Mouse (Mus musculus) small intestine, adult 2 months (tissue): ENCODE data around the gene Dido1. TPM values are rescaled to one million over a fixed set of nuclear protein-coding genes. Genes with fewer than 3 reads are reported as not detected.
"Not testable (repeated sequence)": the region's sequence is repeated elsewhere in the genome, so short reads cannot be mapped to it uniquely, and the experiment has no call there.

Experiments used
- H3K27ac ChIP-seq: fragments of 200-500 bp; 2 replicates; pipeline ENCODE4 v1.5.1; 2012; ENCODE audit warnings: low read depth, low read length, control low read depth, inconsistent platforms; ENCODE audit not compliant: insufficient read depth
- H3K27me3 ChIP-seq: fragments of 200-500 bp; 2 replicates; pipeline ENCODE4 v1.6.1; 2012; ENCODE audit warnings: mild to moderate bottlenecking, moderate library complexity, low read length, inconsistent platforms; ENCODE audit not compliant: control insufficient read depth, insufficient read depth
- H3K36me3 ChIP-seq: fragments of 200-500 bp; 2 replicates; pipeline ENCODE4 v1.6.1; 2012; ENCODE audit warnings: mild to moderate bottlenecking, low read length, control low read depth, inconsistent platforms; ENCODE audit not compliant: control insufficient read depth, insufficient read depth
- H3K4me1 ChIP-seq: fragments of 200-500 bp; 2 replicates; pipeline ENCODE4 v1.6.1; 2012; ENCODE audit warnings: low read length, inconsistent platforms, mixed read lengths; ENCODE audit not compliant: control insufficient read depth, insufficient read depth, insufficient read length
- H3K4me3 ChIP-seq: fragments of 200-500 bp; 2 replicates; pipeline ENCODE4 v1.5.1; 2012; ENCODE audit warnings: low read depth, mild to moderate bottlenecking, control low read depth, inconsistent platforms, low read length, moderate library complexity
- CTCF ChIP-seq: fragments of 200-500 bp; IDR thresholded peaks from 2 replicates; pipeline ENCODE4 v1.5.1; 2012; ENCODE audit warnings: low read depth, mild to moderate bottlenecking, control low read depth, inconsistent platforms, low read length, moderate library complexity, mixed read lengths; ENCODE audit not compliant: insufficient replicate concordance, insufficient read length; ENCODE audit errors: extremely low read depth
- POLR2A ChIP-seq: fragments of 200-500 bp; IDR thresholded peaks from 2 replicates; pipeline ENCODE4 v1.6.1; 2012; ENCODE audit warnings: low read depth, mild to moderate bottlenecking, control low read depth, inconsistent platforms, low read length, moderate library complexity
- WGBS: fragments of 180-500 bp; shearing (Covaris S2); methylation state at CpG from one replicate; pipeline ENCODE4 v1.1.7; 2018; 5-methylcytosine and 5-hydroxymethylcytosine counted together
- polyA plus RNA-seq: library from polyadenylated mRNA; depleted of rRNA; stranded (reverse); fragments of >200 nt; gene quantifications from 2 replicates; pipeline ENCODE4 v1.2.3, GENCODE M21; 2012

Dido1 gene
- polyA plus RNA-seq, 1 experiment, result 7.3 TPM

- peaks cover 39% of the 10 kb centered on the region for H3K36me3 ChIP-seq
- peaks cover 12% of the 10 kb centered on the region for H3K4me1 ChIP-seq
- H3K27ac ChIP-seq, result no peak overlapping the region
- H3K27me3 ChIP-seq, result no peaks in the 10 kb centered on the region
- 68% methylated on average over 2 of the region's 2 CpGs for WGBS
- no peak overlapping the region for H3K4me3 ChIP-seq
- TF ChIP-seq CTCF (no peak), POLR2A (no peak)
Observed at GRCm38 (mm10) chr2:180723865-180724264, 14.1 kb upstream of the Dido1 start.

GRCm38 (mm10) chr2:180722748-180723147, 12.9 kb upstream of the Dido1 start:
- WGBS, result 57% methylated on average over 5 of the region's 5 CpGs
- Histone ChIP-seq H3K4me1 (peaks cover 12% of the 10 kb centered on the region), H3K36me3 (peaks cover 47% of the 10 kb centered on the region)
- not testable (repeated sequence) for H3K27ac ChIP-seq, H3K27me3 ChIP-seq, H3K4me3 ChIP-seq

- peaks cover 15% of the 10 kb centered on the region for H3K36me3 ChIP-seq
- no peak overlapping the region for H3K4me3 ChIP-seq
- WGBS, result 84% methylated on average over 5 of the region's 5 CpGs
- H3K27me3 ChIP-seq, result no peaks in the 10 kb centered on the region
- H3K4me1 ChIP-seq, result peaks cover 6% of the 10 kb centered on the region
- H3K27ac ChIP-seq, result no peak overlapping the region
- TF ChIP-seq CTCF, result no peak
- no peak for TF ChIP-seq POLR2A
Observed at GRCm38 (mm10) chr2:180712037-180712689, 2.4 kb upstream of the Dido1 start.

DNA sequence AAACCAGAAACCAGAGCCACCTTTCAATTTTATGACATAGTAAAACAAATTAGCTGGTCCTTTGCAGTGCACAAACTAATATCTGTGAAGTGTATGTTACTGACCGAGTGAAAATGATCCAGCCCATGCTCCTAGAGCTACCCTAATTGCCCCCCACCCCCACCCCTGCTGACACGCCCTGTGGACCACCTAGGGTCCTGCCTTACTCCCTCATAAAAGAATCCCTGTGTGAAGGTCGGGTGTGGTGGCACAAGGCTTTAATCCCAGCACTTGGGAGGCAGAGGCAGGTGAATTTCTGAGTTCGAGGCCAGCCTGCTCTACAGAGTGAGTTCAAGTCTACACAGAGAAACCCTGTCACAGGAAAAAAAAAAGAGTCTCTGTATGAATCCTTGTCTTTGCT, 1.7 kb upstream of the Dido1 start:
- H3K27me3 ChIP-seq, result no peaks in the 10 kb centered on the region
- H3K4me3 ChIP-seq, result no peak overlapping the region
- H3K27ac ChIP-seq, result no peak overlapping the region
- peaks cover 6% of the 10 kb centered on the region for H3K4me1 ChIP-seq
- no peak for TF ChIP-seq POLR2A
- no peak for TF ChIP-seq CTCF
- H3K36me3 ChIP-seq, result peaks cover 11% of the 10 kb centered on the region
- WGBS, result 57% methylated on average over 4 of the region's 4 CpGs

DNA sequence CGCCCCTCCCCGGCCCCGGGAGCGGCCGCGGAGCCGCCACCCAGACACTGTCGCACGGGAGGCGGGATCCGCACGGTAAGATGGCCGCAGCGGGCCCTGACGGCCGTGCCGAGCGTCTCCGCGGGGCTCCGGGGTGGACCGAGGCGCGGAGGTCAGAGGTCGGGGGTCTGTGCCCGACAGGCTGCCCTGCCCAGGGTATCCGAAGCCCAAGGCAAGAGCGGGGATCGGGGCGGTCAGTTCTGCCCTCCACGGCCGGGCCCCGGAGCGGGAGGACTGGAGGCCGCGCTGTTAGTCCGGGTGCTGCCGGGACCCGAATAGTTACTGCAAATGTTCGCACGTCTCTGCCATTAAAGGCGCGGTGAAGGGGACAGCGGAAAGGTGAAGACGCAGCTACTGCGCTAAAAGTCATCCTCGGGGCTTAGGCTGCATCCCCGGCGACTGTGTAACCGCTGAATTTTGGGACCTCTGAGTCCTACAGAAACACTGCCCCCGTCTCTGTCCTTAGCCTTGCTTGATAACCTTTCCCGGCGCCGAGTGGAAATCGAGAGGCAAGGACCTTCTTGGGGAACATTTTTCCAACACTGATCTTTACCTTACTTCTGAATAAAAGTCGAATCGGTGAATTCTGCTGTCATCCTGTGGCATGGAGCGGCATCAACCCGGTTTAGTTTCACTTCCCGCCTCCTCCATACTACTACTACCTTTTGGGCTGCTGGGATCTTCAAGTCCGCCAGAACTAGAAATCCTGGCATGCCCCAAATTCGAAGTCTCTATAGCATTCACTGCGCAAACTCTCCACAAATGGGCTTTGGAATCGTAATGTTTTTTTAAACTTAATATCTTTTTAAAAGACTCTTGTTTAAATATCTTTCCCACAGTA, 717 bp upstream of the Dido1 start:
- no peaks in the 10 kb centered on the region for H3K27me3 ChIP-seq
- H3K4me3 ChIP-seq, result peak overlapping the region; percentile 93
- WGBS, result 1% methylated on average over 63 of the region's 64 CpGs
- peaks cover 8% of the 10 kb centered on the region for H3K36me3 ChIP-seq
- TF ChIP-seq POLR2A (no peak), CTCF (peak; percentile 8; the same call in 1 of the 2 replicates)
- H3K27ac ChIP-seq, result peak overlapping the region; percentile 89
- H3K4me1 ChIP-seq, result peaks cover 7% of the 10 kb centered on the region

DNA sequence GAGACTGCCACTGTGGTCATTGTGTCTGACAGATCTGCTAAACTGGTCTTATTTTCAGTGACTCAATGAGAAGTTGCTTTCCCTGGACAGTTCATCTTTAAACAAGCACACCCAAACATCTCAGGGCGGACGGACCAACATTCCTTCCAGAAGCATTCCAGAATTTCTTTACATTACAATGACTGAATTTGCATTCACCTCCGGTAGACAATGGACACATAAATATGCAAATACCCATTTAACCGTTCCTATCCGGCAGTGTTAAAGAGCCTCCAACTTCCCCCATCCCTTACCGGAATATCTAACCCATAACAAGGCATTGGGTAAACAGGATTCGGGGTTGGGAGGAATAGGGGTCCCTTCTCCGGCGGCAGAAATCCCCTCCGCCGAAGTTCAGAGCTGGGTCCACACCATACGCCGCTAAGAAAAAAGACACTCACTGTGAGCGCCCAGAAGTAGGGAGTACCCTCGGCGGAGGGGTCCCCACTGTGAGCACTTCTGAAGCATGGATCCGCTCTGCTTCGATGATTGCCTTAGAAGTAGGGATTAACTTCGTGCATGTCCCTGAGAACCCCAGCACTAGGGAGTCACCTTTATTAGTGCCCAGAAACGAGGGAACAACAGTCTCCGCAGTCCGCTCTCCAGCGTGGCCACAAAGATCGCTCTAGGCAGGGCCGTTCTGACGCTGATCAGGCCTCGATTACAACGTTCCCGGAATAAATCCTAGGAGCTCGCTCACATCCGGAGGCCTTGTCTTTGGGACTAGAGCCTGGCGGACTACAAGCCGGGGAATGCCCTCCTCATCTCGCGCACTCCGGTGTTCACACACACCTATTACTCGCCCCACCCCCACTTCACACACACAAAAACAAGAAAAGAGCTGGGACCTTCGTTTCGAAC, 526 bp downstream of the Dido1 start:
- H3K36me3 ChIP-seq, result peaks cover 4% of the 10 kb centered on the region
- WGBS, result under 1% methylated on average over 39 of the region's 39 CpGs
- peak overlapping the region; percentile 90 for H3K4me3 ChIP-seq
- H3K4me1 ChIP-seq, result peaks cover 17% of the 10 kb centered on the region
- no peaks in the 10 kb centered on the region for H3K27me3 ChIP-seq
- no peak for TF ChIP-seq CTCF
- TF ChIP-seq POLR2A, result no peak
- H3K27ac ChIP-seq, result peak overlapping the region; percentile 83

DNA sequence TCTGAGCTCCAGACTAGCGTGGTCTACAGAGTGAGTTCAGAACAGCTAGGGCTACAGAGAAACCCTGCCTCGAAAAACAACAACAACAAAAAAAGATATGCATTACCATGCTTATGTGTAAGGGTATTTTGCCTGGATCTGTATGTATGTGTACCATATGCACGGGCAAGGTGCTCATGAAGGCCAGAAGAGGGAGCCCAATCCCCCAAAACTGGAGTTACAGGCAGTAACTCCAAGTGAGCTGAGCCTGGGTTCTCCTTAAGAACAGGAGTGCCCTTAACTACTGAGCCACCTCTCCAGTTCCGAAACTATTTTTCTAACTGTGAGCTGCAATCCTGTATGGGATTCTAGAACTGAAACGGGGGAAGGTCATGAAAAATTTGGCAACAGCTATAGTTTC, 3.8 kb downstream of the Dido1 start:
- WGBS, result 93% methylated on average over 5 of the region's 5 CpGs
- H3K36me3 ChIP-seq, result no peaks in the 10 kb centered on the region
- no peaks in the 10 kb centered on the region for H3K27me3 ChIP-seq
- no peak overlapping the region for H3K27ac ChIP-seq
- peaks cover 23% of the 10 kb centered on the region for H3K4me1 ChIP-seq
- no peak overlapping the region for H3K4me3 ChIP-seq
- no peak for TF ChIP-seq CTCF
- TF ChIP-seq POLR2A, result no peak
